Mouse (Mus musculus) G1E (cell line): Measurements from ENCODE around the gene Erc1.

Experiments used
- CTCF ChIP-seq: IDR thresholded peaks from 2 replicates; pipeline ENCODE4 v1.5.1; 2012; ENCODE audit warnings: low read depth, low read length, inconsistent platforms, mixed read lengths
- GATA1 ChIP-seq: IDR thresholded peaks from 2 replicates; pipeline ENCODE4 v1.6.1; 2012; ENCODE audit warnings: borderline replicate concordance, low read length, inconsistent platforms, mixed read lengths
- GATA2 ChIP-seq: IDR thresholded peaks from 2 replicates; pipeline ENCODE4 v1.6.1; 2012; ENCODE audit warnings: low read depth, low read length, inconsistent platforms, borderline replicate concordance
- POLR2AphosphoS5 ChIP-seq: IDR thresholded peaks from 2 replicates; pipeline ENCODE4 v1.6.1; 2012; ENCODE audit warnings: low read depth, low read length, inconsistent platforms; ENCODE audit not compliant: insufficient replicate concordance
- TAL1 ChIP-seq: conservative IDR thresholded peaks from 2 replicates; pipeline ENCODE4 v1.6.1; 2012; ENCODE audit warnings: low read depth, low read length, inconsistent platforms, mixed read lengths

GRCm38 (mm10) chr6:119543803-119544517, 304.0 kb downstream of the Erc1 start, which contains the start of gene Wnt5b:
- TF ChIP-seq CTCF (no peak), GATA1 (no peak), POLR2AphosphoS5 (no peak), GATA2 (no peak), TAL1 (no peak)
